Comparison of ENCODE assay signal across 24 mouse cellular contexts in genomic region chr14:78703361-78703760, GRCm38 (mm10). TPM values are rescaled to one million over a fixed set of nuclear protein-coding genes. Genes with fewer than 3 reads are reported as not detected.
A peak's percentile ranks its signal among the peaks of the same experiment; 100 is the strongest.
DNase-seq lines count a peak whose midpoint lies in the region; ATAC-seq and TF ChIP-seq lines count a peak whose summit lies in the region.
"Had no signal": no experiment of that assay in that cellular context is flagged by ENCODE, and none has a peak within 500 bp of the region (broad histone marks: within the 10 kb centered on the region; RNA-seq: fewer than 3 reads in every experiment).

No protein-coding gene starts in this region.

- H3K9me3 ChIP-seq in stomach, postnatal 0 days (ENCODE audit: control insufficient read depth, low read length) = no peaks in the 10 kb centered on the region
- H3K9me3 ChIP-seq: embryonic facial prominence, embryonic 12.5 days; embryonic facial prominence, embryonic 15.5 days; hindbrain, embryonic 12.5 days; intestine, embryonic 15.5 days had no signal

- WGBS in stomach, postnatal 0 days = 81% methylated on average over 6 of the region's 6 CpGs

- peak overlapping the region; percentile 80 for H3K27ac ChIP-seq in layer of hippocampus, adult 2 months
- H3K27ac ChIP-seq in testis, adult 2 months (ENCODE audit: control insufficient read depth, insufficient read depth, low read depth, low read length) = no peak overlapping the region
- no peak overlapping the region for H3K27ac ChIP-seq in stomach, postnatal 0 days (replicated peaks)
- H3K27ac ChIP-seq: embryonic facial prominence, embryonic 12.5 days; embryonic facial prominence, embryonic 15.5 days; heart, adult 2 months; hindbrain, embryonic 12.5 days; intestine, embryonic 15.5 days had no signal

- no peak for ATAC-seq in stomach, postnatal 0 days (ENCODE audit: low FRiP score, low TSS enrichment)
- ATAC-seq: forebrain, embryonic 14.5 days; forebrain, postnatal 0 days; hindbrain, embryonic 16.5 days; intestine, embryonic 15.5 days had no signal

- H3K4me1 ChIP-seq in testis, adult 2 months (ENCODE audit: control insufficient read depth, insufficient read depth, low read length) = no peaks in the 10 kb centered on the region; the same call in 1 of the 2 replicates
- 0 out of 2 replicates have a peak, but pooled peaks cover 2% of the 10 kb centered on the region for H3K4me1 ChIP-seq in stomach, postnatal 0 days (replicated peaks; ENCODE audit: control insufficient read depth, insufficient read depth)

- no peak overlapping the region for H3K4me3 ChIP-seq in layer of hippocampus, adult 2 months
- H3K4me3 ChIP-seq in testis, adult 2 months (ENCODE audit: control insufficient read depth, low read depth, low read length) = peak overlapping the region; percentile 5
- H3K4me3 ChIP-seq in stomach, postnatal 0 days (ENCODE audit: low read depth, low read length) = no peak overlapping the region
- H3K4me3 ChIP-seq: embryonic facial prominence, embryonic 12.5 days; embryonic facial prominence, embryonic 15.5 days; heart, adult 2 months; hindbrain, embryonic 12.5 days; intestine, embryonic 15.5 days had no signal

- peak; percentile 28; the same call in 1 of the 2 replicates for TF ChIP-seq POLR2A in testis, adult 2 months (IDR thresholded peaks at IDR 0.05; ENCODE audit: control insufficient read depth, low read depth, low read length)

- no peak for DNase-seq in layer of hippocampus, adult 2 months (ENCODE audit: low spot score in 2 of 2)
- no peak for DNase-seq in layer of hippocampus, postnatal 36 days
- DNase-seq in testis, postnatal 10 days (ENCODE audit: low spot score) = no peak
- DNase-seq in stomach, postnatal 0 days (ENCODE audit: low spot score) = no peak
- no peak for DNase-seq in frontal cortex, adult 2 months (ENCODE audit: extremely low spot score in 1 of 2, low spot score in 1 of 2)
- DNase-seq: adrenal gland, postnatal 10 days; adrenal gland, postnatal 36 days; B cell, adult 2 months; cerebellum, adult 11 months; cerebellum, adult 2 months; cerebellum, adult 9-11 months; cerebellum, postnatal 25 days; forebrain, postnatal 0 days; gastrocnemius, postnatal 25 days; heart, adult 2 months had no signal

- no peak overlapping the region for H3K9ac ChIP-seq in stomach, postnatal 0 days (ENCODE audit: low read length)
- H3K9ac ChIP-seq: embryonic facial prominence, embryonic 12.5 days; embryonic facial prominence, embryonic 15.5 days; forebrain, postnatal 0 days; hindbrain, embryonic 12.5 days; intestine, embryonic 15.5 days had no signal

- H3K36me3 ChIP-seq in testis, adult 2 months (ENCODE audit: control insufficient read depth, insufficient read depth, low read length) = no peaks in the 10 kb centered on the region
- H3K36me3 ChIP-seq in stomach, postnatal 0 days (ENCODE audit: control insufficient read depth, insufficient read depth, low read length) = no peaks in the 10 kb centered on the region
- H3K36me3 ChIP-seq: embryonic facial prominence, embryonic 12.5 days; embryonic facial prominence, embryonic 15.5 days; hindbrain, embryonic 12.5 days; intestine, embryonic 15.5 days had no signal

- TF ChIP-seq EP300 in stomach, postnatal 0 days (optimal IDR thresholded peaks at IDR 0.05) = no peak

- no peak overlapping the region for H3K4me2 ChIP-seq in stomach, postnatal 0 days (replicated peaks; ENCODE audit: low read depth)
- H3K4me2 ChIP-seq: embryonic facial prominence, embryonic 12.5 days; embryonic facial prominence, embryonic 15.5 days; heart, embryonic 11.5 days; hindbrain, embryonic 12.5 days; intestine, embryonic 15.5 days had no signal

- peak; percentile 44; the same call in 1 of the 2 replicates for TF ChIP-seq CTCF in layer of hippocampus, adult 2 months (conservative IDR thresholded peaks at IDR 0.05)
- no peak for TF ChIP-seq CTCF in testis, adult 2 months (IDR thresholded peaks at IDR 0.05; ENCODE audit: control insufficient read depth, insufficient read depth, insufficient replicate concordance, low read depth, low read length)
- 0 out of 2 replicates have a peak, but pooled peaks have one; percentile 6 for TF ChIP-seq CTCF in stomach, postnatal 0 days (IDR thresholded peaks at IDR 0.05; ENCODE audit: low read depth)

- no peaks in the 10 kb centered on the region for H3K27me3 ChIP-seq in testis, adult 2 months (ENCODE audit: control insufficient read depth, insufficient read depth, low read length)
- H3K27me3 ChIP-seq in stomach, postnatal 0 days (ENCODE audit: control insufficient read depth, insufficient read depth, low read length) = no peaks in the 10 kb centered on the region
- H3K27me3 ChIP-seq: CH12.LX; embryonic facial prominence, embryonic 12.5 days; embryonic facial prominence, embryonic 15.5 days; hindbrain, embryonic 12.5 days; intestine, embryonic 15.5 days had no signal

RNA-seq across cellular contexts. Expression of gene Dgkh, which starts 29.2 kb away (rescaled TPM):
- total RNA-seq in layer of hippocampus, adult 2 months (2021) = 100 to 1,000 TPM; 110 to 123 TPM
- total RNA-seq in layer of hippocampus, postnatal 36 days (2021) = 100 to 1,000 TPM in 1 of 2 experiments, 10 to 100 TPM in 1; 98.9 to 121 TPM
- 49.3 and 55.0 TPM in 2 replicates for polyA plus RNA-seq in testis, adult 2 months (2012; rRNA removed)
- 0.76 and 0.86 TPM in 2 replicates for polyA plus RNA-seq in stomach, postnatal 0 days (2015; fragmentation: Nextera tagmentation; extraction: Ambion mirVana)
- polyA plus RNA-seq in frontal cortex, adult 2 months (2012; rRNA removed) = 13.8 and 14.2 TPM in 2 replicates
